Mouse (Mus musculus) central nervous system, embryonic 18 days (tissue): ENCODE results near the gene Dpy30. TPM values are rescaled to one million over a fixed set of nuclear protein-coding genes. Genes with fewer than 3 reads are reported as not detected.

Experiments used
- polyA plus RNA-seq: library from polyadenylated mRNA; depleted of rRNA; stranded (reverse); fragments of >200 nt; gene quantifications from 2 replicates; pipeline ENCODE4 v1.2.3, GENCODE M21; 2012; rRNA removed

Gene Dpy30
- polyA plus RNA-seq: 141 and 155 TPM in 2 replicates

DNA sequence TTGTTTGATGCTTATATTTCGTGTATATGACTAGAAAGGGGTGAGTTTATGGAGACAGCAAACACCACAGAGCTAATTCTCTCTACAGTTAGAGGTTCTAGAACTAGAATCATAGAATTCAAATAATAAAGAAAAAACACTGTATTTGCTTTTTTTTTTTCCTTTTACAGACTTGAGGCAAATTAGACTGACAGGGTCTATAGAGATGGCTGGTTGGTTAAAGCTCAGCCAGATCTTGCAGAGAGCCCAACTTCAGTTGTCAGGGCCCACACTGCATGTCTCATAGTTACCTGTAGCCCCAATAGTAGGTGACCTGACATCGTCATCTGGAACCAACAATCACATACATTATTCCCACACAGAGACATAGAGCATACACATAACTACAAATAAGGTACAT lies at the start of gene Dpy30:
Gene Dpy30, minus strand, starts transcription at position 101 of the 400 bp plus-strand sequence.

DNA sequence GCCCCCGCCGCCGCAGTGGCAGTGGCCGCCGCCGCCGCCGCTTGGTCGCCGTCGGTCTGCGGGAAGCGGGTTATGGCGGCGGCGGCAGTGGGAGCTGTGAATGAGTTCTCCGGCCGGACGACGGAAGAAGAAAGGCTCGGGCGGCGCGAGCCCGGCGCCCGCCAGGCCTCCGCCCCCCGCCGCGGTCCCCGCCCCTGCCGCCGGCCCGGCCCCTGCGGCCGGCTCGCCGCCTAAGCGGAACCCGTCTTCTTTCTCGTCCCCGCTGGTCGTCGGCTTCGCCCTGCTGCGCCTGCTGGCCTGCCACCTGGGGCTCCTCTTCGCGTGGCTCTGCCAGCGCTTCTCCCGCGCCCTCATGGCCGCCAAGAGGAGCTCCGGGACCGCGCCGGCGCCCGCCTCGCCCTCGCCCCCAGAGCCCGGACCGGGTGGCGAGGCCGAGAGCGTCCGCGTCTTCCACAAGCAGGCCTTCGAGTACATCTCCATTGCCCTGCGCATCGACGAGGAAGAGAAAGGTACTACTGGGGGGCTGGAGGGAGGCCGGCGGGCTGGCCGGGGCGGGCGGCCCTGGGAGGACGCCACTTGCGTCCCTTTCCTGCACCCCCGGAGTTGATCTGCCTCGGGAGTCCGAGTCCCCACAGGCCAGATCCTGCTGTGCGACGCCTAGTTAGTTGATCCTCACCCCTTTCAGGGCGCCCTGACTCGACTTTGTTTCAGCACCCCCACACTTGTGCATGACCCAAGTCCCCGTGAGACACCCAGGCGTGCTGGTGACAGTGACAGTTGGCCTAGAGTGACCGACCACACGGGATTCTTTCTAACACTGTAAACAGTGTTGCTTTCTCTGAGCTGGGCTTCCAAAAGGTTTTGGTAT lies 15.4 kb upstream of the Dpy30 start, which contains the start of gene Spast:
Gene Spast, plus strand, starts transcription at position 51 of the 868 bp plus-strand sequence.

DNA sequence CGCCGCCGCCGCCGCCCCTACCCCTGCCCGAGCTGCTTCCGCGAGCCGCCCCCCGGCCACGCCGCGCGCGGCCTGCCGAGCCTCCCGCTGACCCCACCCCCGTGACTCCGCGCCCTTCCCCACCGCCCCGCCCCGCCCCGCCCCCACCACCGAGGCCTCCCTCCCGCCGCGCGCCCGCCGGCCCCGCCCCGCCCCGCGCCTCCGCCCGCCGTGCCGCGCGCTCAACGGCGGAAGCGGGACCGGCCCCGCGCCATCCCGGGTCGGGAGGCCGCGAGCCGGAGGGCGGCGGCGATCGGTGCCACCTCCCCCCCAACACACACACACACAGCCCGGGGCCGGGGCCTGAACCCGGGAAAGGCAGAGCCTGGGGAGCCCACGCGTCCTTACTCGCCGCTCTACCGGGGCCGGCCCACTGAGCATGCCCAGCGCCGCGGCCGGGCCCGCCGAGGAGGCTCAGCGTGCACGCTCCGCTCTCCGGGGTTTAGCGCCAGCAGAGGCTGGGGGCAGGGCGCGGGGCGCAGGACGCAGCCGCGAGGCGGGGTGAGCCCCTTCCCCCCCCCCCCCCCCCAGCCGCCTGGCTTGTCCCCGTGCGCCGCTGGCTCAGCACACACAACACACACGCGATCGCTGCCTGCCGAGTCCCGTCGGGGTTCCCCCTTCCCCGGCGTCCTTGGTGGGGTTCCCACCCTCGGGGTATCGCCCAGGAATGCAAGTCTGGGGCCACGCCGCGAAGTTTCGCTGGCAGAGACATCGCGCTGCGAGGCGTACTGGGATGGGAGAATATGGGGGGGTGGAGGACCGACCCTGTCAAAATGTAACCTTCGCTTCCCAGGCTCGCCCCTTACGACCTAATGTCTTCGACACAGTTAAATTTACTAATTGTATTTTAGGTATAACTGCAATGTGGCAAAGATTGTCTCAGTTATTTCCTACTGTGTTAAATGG lies 28.4 kb downstream of the Dpy30 start, which contains the start of gene Memo1:
Gene Memo1, minus strand, starts transcription at position 496 of the 945 bp plus-strand sequence.

Other genes with a start within 250 kb of the Dpy30 start
- 78.6 and 90.6 TPM in 2 replicates for gene Memo1, start 28.4 kb downstream of the Dpy30 start, polyA plus RNA-seq
- gene Spast, start 15.0 kb upstream of the Dpy30 start, polyA plus RNA-seq: 70.5 and 70.7 TPM in 2 replicates
- gene Slc30a6, start 71.7 kb upstream of the Dpy30 start, polyA plus RNA-seq: 28.2 and 29.8 TPM in 2 replicates
- gene Nlrc4, start 135.2 kb upstream of the Dpy30 start, polyA plus RNA-seq: 0.03 and 0.06 TPM in 2 replicates
- gene Yipf4, start 165.5 kb upstream of the Dpy30 start, polyA plus RNA-seq: 31.3 and 34.1 TPM in 2 replicates
- gene Birc6, start 204.4 kb upstream of the Dpy30 start, polyA plus RNA-seq: 100 and 106 TPM in 2 replicates